In the genomic region with DNA sequence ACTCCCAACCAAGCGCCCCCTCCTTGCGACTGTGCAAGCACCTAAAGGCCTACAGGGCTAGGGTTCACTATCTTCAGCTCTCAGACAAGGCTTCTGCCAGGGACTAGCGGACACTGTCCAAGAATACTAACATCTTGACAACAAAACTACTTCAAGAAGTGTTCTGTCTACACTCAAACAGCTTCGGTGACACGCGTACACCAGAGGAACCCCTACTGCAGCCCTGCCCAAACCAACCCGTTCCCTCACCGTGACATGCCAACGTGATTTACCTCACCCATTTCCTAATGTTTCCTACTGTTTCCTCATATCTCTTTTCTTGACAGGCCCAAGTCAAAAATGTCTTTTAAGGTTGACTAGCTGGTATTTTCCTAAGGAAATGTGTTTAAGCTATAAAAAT, we compare ENCODE assay signal across 30 mouse cellular contexts. TPM values are rescaled to one million over a fixed set of nuclear protein-coding genes. Genes with fewer than 3 reads are reported as not detected.
"Had no signal": no experiment of that assay in that cellular context is flagged by ENCODE, and none has a peak within 500 bp of the region (broad histone marks: within the 10 kb centered on the region; RNA-seq: fewer than 3 reads in every experiment).

No protein-coding gene starts in this region.

- H3K36me3 ChIP-seq: heart, embryonic 12.5 days; hindbrain, embryonic 10.5 days; hindbrain, embryonic 13.5 days; hindbrain, embryonic 15.5 days; kidney, embryonic 15.5 days; limb, embryonic 13.5 days; limb, embryonic 15.5 days; liver, embryonic 12.5 days had no signal

- H3K27ac ChIP-seq: hindbrain, embryonic 10.5 days; hindbrain, embryonic 13.5 days; hindbrain, embryonic 15.5 days; hindbrain, postnatal 0 days; kidney, embryonic 15.5 days; kidney, postnatal 0 days; limb, embryonic 13.5 days; limb, embryonic 15.5 days; liver, embryonic 12.5 days; liver, embryonic 14.5 days had no signal

- H3K9me3 ChIP-seq: heart, embryonic 12.5 days; hindbrain, embryonic 10.5 days; hindbrain, embryonic 13.5 days; hindbrain, embryonic 15.5 days; kidney, embryonic 15.5 days; limb, embryonic 13.5 days; limb, embryonic 15.5 days; liver, embryonic 12.5 days had no signal

- ATAC-seq: hindbrain, postnatal 0 days; intestine, embryonic 16.5 days; liver, embryonic 12.5 days had no signal

- H3K4me1 ChIP-seq: heart, embryonic 12.5 days; kidney, embryonic 15.5 days; limb, embryonic 15.5 days; liver, embryonic 12.5 days had no signal

- H3K4me3 ChIP-seq: heart, embryonic 12.5 days; hindbrain, embryonic 10.5 days; hindbrain, embryonic 13.5 days; hindbrain, embryonic 15.5 days; kidney, embryonic 15.5 days; limb, embryonic 13.5 days; limb, embryonic 15.5 days; liver, embryonic 12.5 days had no signal

- H3K27me3 ChIP-seq: heart, embryonic 12.5 days; hindbrain, embryonic 13.5 days; hindbrain, embryonic 15.5 days; kidney, embryonic 15.5 days; limb, embryonic 13.5 days; limb, embryonic 15.5 days; liver, embryonic 12.5 days had no signal

- DNase-seq: gastrocnemius, postnatal 14 days; gastrocnemius, postnatal 36 days; heart, adult 18-20 months; heart, postnatal 10 days; kidney, adult 11 months; kidney, adult 2 months; kidney, adult 9 months; kidney, postnatal 14 days; kidney, postnatal 36 days; layer of hippocampus, adult 9-11 months; layer of hippocampus, postnatal 36 days; left cerebral cortex, postnatal 4 days had no signal

RNA-seq across cellular contexts. Expression of gene Vamp9, which starts 37.1 kb away (rescaled TPM):
- total RNA-seq: gastrocnemius, adult 18-20 months; gastrocnemius, adult 8-10 months; gastrocnemius, postnatal 14 days; gastrocnemius, postnatal 36 days; heart, adult 18-20 months; heart, postnatal 10 days; heart, postnatal 25 days; layer of hippocampus, postnatal 14 days; left cerebral cortex, postnatal 4 days; liver, adult 2 months had no signal
- polyA plus RNA-seq: heart, embryonic 12.5 days; hindbrain, embryonic 10.5 days; kidney, embryonic 15.5 days; large intestine, adult 2 months; liver, adult 2 months; liver, embryonic 12.5 days; liver, embryonic 14.5 days had no signal
